Mouse (Mus musculus) kidney, adult 8-10 months (tissue): Measurements from ENCODE around the gene Slc51a.
A peak's percentile ranks its signal among the peaks of the same experiment; 100 is the strongest.
"Not testable (repeated sequence)": the region's sequence is repeated elsewhere in the genome, so short reads cannot be mapped to it uniquely, and the experiment has no call there.

Experiments
- DNase-seq, 2 experiments: peaks; one replicate each; pipeline ENCODE4 v3.0.0; 2022

Gene Slc51a

DNA sequence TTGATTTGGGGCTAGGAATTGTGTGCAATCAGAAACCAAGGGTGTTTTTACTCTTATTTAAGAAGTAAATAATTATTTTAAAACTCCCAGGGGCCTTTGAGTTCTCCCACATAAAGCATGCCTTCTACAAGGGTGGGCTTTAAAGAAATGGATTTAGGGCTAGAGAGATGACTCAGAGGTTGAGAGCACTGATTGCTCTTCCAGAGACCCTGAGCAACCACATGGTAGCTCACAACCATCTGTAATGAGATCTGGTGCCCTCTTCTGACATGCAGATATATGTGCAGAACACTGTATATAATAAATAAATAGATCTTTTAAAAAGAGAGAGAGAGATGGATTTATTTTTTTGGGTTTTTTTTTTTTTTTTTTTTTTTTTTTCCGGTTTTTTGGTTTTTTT lies 22.8 kb downstream of the Slc51a start:
- no peak for DNase-seq

DNA sequence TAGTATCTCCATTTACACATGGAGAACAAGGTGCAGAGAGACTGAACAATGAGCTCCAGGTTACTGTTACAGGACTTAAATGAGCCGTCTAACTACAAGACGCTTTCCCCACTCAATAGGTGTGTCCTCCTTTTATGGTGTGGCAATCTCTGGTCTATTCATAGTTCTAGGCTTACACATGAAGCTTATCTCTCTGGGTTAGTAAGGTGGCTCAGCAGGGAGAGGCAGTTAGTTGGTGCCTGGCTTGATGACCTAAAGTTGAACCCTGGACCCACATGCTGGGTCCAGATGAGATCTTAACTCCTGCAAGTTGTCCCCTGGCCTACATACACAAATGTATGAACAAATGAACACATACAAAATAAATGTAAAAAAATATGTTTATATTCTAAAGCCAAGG lies 24.3 kb downstream of the Slc51a start:
- no peak for DNase-seq

DNA sequence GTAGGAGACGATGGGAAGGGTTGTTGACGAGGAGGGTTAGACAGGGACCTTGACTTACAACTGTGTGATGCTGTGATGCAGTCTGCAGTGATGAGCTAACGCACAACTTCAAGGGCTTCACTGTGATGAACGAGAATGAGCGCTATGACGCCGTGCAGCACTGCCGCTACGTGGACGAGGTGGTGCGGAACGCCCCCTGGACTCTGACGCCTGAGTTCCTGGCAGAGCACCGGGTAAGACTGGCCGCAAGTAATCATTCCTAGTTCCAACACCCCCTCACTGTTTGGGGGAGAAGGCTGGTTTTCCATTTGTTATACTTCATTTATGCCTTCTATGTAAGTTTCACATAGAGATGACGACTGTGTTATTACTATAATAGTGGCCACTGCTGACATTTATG lies 24.7 kb downstream of the Slc51a start:
- DNase-seq = no peak

DNA sequence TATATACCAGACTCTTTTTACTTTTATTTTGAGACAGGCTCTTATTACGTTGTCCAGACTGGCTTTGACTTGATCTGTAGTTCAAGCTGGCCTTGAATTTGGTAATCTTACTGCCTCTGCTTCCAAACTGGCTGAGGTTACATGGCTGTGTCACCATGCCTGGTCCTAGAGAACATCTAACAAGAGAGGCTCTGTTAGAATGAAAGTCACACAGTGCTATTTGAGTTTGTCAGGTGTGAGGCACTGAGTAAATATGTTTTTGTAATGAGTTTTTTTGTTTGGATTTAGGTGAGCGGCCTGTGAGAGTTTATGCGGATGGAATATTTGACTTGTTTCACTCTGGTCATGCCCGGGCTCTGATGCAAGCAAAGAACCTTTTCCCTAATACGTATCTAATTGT lies 26.0 kb downstream of the Slc51a start:
- DNase-seq = no peak

DNA sequence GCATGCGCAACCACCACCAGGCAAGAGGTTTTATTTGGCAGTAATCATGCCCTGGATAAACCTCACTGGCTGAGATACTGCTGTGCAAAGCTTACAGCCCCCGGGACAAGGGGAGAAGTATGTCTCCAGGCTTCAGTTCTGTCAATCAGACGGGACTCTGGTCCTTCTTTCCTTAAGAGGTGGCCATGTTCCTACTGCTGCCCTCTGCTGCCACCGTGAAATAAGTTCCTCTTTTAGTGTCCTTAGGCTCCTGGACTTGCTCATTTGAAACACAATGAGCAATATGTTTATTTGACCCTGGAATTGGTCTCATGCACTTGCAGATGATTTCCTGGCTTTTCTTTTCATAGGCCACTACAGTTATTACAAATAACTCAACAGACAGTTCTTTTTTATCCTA lies 27.2 kb downstream of the Slc51a start:
- no peak for DNase-seq

DNA sequence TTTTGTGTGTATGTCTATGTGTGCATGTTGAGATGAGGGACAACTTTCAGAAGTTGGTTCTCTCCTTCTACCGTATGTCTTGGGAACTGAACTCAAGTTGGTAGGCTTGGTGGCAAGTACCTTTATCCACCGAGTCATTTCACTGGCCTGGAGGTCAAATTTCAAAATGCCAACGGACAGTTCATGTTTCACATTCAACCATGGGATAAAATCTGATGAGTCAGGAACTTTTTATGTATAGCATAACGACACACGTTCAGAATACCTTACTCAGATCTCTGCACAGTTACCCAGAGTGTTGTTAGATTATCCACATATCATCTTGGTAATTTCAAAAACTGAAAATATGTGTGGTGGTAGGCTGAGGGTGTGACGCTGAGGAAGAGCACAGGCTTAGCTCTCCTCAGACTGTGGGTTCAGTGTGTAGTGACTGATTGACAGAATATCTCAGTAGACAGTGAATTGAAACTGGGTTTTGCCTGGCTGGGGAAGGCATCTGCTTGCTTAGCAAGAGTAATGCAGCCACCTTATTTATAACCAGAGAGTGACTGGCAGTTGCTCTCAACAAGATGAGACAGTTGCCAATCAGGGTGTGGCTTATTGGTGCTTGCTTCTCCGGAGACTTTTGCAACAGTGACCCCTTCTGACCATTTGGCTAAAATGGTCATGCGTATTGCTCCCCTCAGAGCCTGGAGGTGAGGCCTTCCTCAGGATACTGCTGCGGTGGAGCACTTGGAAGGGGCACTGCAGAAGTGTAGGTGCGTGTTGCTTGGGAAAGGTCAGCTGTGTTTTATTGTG lies 29.9 kb downstream of the Slc51a start:
- DNase-seq = peak; percentile 85 to 86

DNA sequence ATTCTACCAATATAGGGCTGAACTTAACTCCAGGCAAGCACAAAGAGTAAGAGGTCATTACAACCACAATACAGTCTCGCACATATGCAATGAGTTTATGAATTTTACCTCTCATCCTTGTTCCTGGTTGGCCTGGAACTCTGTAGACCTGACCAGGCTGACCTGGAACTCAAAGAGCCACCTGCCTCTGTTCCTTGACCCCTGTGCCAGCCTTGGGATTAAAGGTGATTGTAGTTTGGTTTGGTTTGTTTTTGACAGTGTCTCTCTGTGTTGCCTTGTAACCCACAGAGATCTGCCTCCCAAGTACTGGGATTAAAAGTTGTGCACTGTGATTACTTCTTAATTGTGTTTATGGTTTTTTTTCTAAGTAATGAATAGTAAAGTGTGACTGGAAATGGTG lies 30.9 kb downstream of the Slc51a start:
- DNase-seq = peak in 1 of 2 experiments; percentile 28

DNA sequence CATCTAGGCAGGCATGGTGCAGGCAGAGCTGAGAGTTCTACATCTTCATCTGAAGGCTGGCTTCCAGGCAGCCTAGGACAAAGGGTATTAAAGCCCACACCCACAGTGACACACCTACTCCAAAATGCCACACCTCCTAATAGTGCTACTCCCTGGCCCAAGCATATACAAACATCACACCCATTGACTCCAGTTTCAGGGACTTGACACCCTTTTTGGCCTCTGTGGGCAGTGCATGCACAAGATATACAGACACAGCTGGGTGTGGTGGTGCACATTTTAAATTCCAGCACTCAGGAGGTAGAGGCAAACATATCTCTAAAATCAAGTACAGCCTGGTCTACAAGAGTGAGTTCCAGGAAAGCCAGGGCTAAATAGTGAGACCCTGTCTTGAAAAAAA lies 31.6 kb downstream of the Slc51a start:
- DNase-seq = no peak

DNA sequence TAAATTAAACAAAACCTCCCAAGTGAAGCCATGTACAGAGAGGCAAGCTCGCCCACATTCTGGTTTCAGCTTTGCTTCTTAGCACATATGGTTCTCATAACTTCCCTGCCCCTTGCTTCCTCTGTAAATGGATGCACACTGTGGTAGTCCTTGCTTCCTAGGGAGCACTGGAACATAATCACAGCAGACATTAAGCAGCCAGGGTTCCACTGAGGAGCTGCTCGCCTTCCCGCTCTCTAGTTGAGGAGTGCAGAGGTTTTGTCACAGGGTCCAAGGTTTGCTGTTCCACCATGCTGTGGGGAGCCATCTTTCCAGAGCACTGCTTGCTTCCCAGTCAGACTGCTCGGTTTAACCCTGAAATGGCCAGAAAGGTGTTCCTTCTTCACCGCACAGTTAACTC lies 33.0 kb downstream of the Slc51a start:
- no peak for DNase-seq

DNA sequence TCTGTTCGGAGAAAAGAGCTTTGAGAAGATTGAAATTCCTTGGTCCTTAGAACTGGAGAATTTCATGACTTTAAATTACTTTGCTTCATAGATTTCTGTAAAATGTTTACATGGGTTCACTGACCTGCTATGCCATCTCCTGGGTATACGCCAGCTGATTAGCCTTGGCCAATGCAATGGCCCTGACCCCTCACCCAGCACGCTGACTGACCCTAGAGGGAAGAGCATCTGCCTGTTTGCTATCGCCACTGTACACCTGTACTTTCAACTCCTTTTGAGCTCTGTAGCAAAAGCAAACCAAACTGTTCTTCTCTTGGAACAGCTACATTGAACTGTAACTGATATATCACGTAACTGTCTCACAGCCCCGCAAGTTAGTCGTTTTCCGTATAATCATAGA lies 34.6 kb downstream of the Slc51a start:
- DNase-seq = no peak

DNA sequence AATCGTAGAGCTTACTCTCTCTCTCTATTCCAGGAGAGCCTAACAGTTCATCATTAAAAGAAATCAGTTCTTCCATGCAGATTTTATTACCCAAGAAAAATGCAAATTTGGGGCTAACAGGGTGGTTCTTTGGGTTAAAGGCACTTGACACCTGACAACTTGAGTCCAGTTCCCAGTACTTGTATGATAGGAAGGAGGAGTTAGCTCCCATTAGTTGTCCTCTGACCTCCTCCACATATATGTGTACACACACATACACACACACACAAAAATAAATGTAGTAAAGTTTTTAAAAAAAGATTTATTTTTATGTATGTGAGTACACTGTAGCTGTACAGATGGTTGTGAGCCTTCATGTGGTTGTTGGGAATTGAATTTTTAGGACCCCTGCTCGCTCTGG lies 37.5 kb downstream of the Slc51a start:
- no peak for DNase-seq

DNA sequence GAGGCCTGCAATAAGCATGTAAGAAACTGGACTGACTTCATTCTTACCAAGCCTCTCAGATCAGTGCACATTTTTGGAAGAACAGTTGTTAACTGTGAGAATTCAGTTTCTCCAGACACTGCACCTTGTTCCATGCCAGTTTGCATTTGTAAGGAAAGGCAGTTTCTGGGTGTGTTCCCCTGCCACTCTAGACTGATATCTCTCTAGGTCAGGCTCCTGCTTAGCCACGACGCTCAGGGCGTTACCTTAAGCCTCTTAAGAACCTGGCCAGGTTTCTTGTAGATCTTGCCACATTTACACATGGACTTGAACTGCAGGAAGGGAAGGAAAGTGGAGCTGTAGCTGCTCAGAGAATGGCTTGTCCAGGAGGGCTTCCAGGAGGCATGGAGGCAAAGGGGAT lies 38.0 kb downstream of the Slc51a start:
- DNase-seq = no peak

DNA sequence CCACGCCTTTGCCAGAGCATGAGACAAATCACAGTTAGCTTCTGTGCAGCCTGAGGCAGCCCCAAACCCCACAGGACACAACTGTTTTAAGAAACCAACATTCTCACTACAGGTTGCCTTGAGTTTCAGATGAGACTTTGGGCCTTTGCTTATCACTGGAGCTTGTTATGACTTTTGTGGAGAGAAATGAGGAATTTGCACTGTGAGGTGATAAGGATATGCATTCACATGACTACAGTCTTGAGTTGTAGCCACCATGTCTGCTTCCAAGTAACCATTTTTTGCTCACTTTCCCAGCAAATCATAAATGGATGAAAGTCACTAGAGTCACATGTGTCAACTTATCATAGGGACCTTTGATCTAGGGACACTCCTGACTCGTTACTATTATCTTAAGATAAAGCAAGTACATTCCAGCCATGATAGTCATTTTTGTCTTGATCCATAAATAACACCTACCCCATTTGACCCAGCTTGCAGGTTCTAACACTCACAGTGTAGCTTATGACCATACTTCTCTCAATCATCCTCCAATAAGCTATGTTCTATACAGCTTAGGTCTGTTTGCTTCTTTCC lies 41.0 kb downstream of the Slc51a start:
- no peak for DNase-seq

DNA sequence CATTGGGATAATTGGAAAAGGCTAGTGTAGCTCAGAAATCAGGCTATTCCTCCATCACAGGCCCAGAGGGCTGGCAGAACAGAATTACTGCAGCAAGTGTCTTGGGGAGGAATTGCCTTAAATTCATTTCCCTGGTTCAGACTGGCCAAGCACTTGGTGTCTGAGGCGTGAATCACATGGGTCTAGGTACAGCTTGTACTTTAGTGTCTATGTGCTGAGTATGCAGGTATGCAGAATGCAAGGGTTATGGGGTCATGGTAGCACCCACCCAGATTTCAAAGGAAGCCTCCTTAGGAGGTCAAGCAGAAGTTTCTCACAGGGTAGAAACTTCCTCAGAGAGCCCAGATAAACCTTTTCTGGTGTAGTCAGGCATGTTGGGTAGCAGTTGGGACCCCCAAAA lies 42.1 kb downstream of the Slc51a start:
- no peak for DNase-seq

DNA sequence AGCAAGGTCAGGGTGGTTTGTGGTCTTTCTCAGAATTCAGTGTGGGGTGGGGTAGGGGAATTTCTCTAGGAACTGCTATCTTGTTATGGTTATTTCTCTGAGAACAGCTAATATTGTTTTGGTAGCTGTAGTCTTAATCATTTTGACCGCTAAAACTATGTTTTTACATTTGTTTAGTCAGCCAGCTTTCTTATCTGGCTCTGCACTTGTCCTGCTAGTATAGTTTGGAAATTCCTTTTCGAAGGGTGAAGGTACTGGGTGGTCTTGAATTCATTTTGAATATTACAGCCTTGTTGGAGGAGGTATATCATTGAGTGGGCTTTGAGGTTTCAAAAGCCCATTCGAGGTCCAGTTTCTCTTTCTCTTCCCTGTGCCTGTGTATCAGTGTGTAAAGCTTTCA lies 43.1 kb downstream of the Slc51a start:
- not testable (repeated sequence) for DNase-seq

DNA sequence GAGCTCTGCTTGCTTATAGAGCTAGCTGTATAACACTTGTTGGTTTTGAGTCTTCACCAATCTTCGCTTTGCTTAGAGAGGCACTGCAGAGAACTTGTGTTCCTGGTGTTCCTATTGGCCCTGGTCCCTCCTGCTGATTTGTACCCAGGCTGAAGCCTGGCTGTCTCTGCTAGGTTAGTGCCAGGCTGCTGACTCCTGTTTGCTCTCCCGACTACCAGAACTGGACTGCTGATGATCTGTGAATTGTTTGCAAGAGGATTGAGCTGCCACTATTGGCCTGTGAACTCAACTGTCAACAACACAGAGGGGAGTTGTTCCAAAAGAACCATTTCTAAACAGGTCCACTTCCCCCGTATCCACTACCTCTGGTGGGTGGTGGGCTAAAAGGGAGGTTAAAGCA lies 46.2 kb downstream of the Slc51a start:
- DNase-seq = no peak

DNA sequence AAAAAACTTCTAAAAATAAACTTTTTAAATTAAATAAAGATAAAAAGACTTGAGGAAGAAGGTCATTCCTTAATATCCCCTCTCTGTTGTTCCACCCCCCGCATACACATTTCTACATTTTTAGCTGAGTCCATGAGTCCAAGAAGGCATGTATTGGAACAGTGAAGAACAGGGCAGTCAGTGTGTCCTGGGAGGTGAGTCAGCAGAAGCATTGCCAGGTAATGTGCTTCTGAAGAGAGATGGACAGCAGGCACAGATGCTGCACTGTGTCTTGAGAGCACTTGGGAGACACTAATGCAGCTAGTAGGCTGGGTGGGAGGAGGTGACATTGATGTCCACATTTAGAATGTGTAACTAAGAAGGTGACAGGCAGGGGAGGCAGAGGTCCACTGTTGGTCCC lies 50.4 kb downstream of the Slc51a start:
- no peak for DNase-seq

DNA sequence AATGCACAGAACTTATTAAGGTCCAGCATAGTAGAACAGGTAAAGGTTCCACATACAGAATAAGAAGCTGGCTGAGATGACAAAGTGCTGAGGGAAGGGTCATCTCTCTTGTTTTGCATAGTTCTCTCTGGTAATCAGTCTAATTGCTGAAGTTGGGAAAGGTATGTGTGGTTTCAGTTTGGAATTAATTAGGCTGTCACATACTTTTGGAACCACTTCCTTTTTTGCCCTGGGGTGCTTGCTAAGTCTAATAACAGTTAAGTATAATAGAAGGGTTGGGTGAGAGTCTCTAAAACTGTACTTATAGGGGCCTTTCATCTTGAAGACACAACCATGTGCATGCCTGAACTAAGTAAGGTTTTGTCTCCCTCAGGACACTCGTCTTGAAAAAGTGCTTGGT lies 51.0 kb downstream of the Slc51a start:
- no peak for DNase-seq

DNA sequence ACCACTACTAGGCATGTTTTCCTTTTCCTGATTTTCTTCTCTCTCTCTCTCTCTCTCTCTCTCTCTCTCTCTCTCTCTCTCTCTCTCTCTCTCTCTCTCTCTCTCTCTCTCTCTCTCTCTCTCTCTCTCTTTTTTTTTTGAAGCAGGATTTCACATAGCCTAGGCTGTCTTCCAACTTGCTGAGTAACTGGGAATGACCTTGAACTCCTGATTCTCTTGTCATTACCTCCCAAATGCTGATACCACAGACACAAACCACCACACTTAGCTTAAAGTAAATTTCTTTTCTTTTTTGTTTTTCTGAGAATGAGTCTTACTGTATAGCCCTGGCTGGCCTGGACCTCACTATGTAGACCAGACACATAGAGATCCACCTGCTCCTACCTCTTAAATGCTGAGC lies 53.0 kb downstream of the Slc51a start:
- DNase-seq = no peak

DNA sequence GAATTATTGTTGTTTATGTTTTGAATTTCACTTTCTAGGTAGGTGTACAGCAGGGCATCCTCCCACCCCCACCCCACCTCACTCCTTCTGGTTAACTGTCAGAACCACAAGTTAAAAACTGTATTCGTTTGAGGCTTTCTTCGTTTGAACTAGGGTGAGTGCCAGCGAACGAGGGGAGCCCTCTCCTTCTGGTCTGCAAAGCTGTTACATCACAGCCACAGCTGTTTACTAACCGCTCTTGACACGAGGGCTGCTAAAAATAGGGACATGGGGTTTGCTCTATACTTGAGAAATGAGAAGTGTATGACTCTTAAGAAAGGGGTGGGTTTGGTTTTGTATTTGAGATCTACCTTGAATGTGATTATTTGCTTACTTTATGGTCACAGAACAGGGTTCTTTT lies 53.6 kb downstream of the Slc51a start:
- no peak for DNase-seq

DNA sequence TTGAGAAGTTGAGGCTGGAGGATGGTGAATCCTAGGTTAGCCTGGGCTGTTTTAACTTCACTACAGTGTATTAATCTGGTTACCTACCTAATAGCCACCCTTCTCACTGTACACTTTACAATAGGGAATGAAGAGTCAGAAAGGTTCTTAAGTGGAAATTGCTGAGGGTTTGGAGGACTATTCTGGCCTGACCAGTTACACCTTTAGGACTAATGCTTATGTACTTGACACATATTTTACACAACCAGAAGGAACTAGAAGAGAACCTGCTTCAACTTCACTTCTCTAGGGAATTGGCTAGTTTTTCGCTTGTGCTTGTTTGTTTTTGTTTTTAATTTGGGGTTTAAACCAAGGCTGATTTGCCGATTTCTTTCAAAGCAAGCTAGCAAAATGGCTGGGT lies 54.5 kb downstream of the Slc51a start:
- no peak for DNase-seq

DNA sequence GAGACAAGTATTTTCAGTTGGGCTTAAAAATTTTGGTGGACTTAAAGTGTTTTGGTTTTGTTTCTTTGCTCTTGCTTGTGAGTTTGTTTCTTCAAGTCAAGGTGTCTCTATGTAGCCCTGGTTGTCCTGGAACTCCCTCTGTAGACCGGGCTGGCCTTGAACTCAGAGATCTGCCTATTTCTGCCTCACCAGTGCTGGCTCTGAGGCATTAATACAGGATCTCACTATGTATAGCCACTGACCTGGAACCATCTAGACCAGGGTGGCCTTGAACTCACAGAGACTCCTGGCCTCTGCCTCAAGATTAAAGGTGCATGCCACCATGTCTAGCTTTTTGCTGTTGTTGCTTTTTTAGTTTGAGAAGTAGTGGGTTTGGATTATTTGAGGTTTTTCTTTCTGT lies 55.8 kb downstream of the Slc51a start:
- DNase-seq = no peak

DNA sequence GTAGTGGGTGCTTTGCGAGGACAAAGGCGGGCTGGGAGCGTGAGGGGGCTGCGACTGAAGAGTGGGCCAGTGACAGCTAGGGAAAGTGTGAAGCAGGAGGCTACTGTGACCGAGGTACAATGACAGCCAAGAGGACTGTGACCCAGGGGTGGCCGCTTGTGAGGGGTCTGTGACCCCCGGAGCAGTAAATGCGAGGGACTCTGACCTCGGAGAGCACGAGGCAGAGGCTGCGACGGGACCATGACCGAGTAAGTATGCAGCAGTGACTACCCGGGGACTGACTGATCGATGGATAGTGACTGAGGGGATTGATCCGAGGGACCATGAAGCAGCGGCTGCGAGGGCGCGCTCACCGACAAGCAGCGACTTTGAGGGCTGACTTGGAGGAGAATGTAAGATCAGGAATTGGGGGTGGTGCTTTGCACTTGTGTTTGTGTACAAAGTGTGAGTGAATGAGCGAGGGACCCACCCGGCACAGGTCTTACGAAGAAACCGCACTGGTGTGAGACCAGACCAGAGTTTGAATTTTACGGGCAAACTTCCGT lies 56.6 kb downstream of the Slc51a start:
- no peak for DNase-seq

DNA sequence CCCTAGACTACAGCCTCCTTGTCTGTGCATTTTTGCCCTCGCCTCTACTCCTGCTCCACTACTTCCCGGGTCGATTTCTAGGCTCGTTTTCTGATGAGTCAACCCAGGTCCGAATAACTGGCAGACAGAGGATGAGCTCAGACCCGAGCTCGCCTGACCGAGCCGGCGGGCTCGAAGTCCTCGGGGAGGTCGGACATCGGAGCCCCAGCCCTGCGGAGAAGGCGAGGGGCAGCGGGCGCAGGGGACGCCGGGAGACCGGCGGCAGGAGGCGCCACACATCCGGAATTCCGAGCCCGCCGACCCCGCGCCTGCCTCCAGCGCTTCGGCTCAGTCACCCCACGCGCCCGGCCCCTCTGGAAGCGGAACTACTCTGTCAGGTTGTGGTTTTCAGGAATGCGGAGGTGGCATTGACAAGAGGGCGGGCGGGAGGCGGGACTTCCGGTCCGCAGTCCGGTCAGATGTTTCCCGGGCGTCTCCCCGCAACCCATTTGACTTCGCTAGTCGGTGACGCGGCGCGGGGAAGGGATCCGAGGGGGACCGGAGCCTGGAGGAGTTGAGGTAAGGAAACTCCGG lies 57.1 kb downstream of the Slc51a start, which contains the start of gene Pcyt1a:
TSS of gene Pcyt1a (plus strand) at position 448 of the 573 bp plus-strand sequence.
- peak; percentile 92 for DNase-seq
